In genomic region chr16:20591076-20591705, GRCm38 (mm10) we compare ENCODE assay signal across 9 mouse cellular contexts. TPM values are rescaled to one million over a fixed set of nuclear protein-coding genes. Genes with fewer than 3 reads are reported as not detected.
A peak's percentile ranks its signal among the peaks of the same experiment; 100 is the strongest.
DNase-seq lines count a peak whose midpoint lies in the region; ATAC-seq and TF ChIP-seq lines count a peak whose summit lies in the region.
"Had no signal": no experiment of that assay in that cellular context is flagged by ENCODE, and none has a peak within 500 bp of the region (broad histone marks: within the 10 kb centered on the region; RNA-seq: fewer than 3 reads in every experiment).

No protein-coding gene starts in this region.

- H3K27me3 ChIP-seq in heart, embryonic 10.5 days (ENCODE audit: insufficient read depth, poor library complexity, severe bottlenecking) = peaks cover 73% of the 10 kb centered on the region
- H3K27me3 ChIP-seq in forebrain, embryonic 16.5 days (replicated peaks; ENCODE audit: control insufficient read depth, insufficient read depth, low read length) = peaks cover 30% of the 10 kb centered on the region
- H3K27me3 ChIP-seq in liver, embryonic 16.5 days (ENCODE audit: control insufficient read depth, insufficient read depth, low read depth, low read length) = peaks cover 66% of the 10 kb centered on the region

- H3K27ac ChIP-seq in heart, embryonic 10.5 days = no peak overlapping the region
- H3K27ac ChIP-seq in ES-E14 (ENCODE audit: insufficient read depth, low read depth, low read length, poor library complexity, severe bottlenecking) = no peak overlapping the region
- no peak overlapping the region for H3K27ac ChIP-seq in forebrain, embryonic 16.5 days (ENCODE audit: low read length)
- no peak overlapping the region for H3K27ac ChIP-seq in liver, embryonic 16.5 days (ENCODE audit: low read length)

- H3K9ac ChIP-seq in ES-E14 (ENCODE audit: insufficient read depth, low read depth, low read length, poor library complexity, severe bottlenecking) = peak overlapping the region; percentile 6; the same call in 1 of the 2 replicates
- H3K9ac ChIP-seq in forebrain, embryonic 16.5 days (replicated peaks; ENCODE audit: low read depth, low read length) = no peak overlapping the region
- H3K9ac ChIP-seq in liver, embryonic 16.5 days (ENCODE audit: low read depth, low read length) = no peak overlapping the region

- no peak for DNase-seq in heart, embryonic 10.5 days (ENCODE audit: low spot score)
- no peak for DNase-seq in heart, adult 18-20 months
- no peak for DNase-seq in ES-E14 (ENCODE audit: low read depth, low spot score)
- DNase-seq in urinary bladder, postnatal 4 days (ENCODE audit: low spot score in 2 of 2) = no peak
- no peak for DNase-seq in right cerebral cortex, adult 2 months (ENCODE audit: low spot score in 2 of 2)

- no peaks in the 10 kb centered on the region for H3K36me3 ChIP-seq in heart, embryonic 10.5 days
- H3K36me3 ChIP-seq in ES-E14 (ENCODE audit: control insufficient read depth, insufficient read depth, low read length, poor library complexity, severe bottlenecking) = no peaks in the 10 kb centered on the region
- no peaks in the 10 kb centered on the region for H3K36me3 ChIP-seq in forebrain, embryonic 16.5 days (ENCODE audit: control insufficient read depth, insufficient read depth)
- no peaks in the 10 kb centered on the region for H3K36me3 ChIP-seq in liver, embryonic 16.5 days (ENCODE audit: control insufficient read depth, insufficient read depth)

- H3K4me3 ChIP-seq in heart, embryonic 10.5 days = peak overlapping the region; percentile 69
- peak overlapping the region; percentile 48 to 55; a peak in 3 of 4 replicates for H3K4me3 ChIP-seq in ES-E14 (ENCODE audit: insufficient read depth in 1 of 2, low read depth in 1 of 2, low read length in 2 of 2, poor library complexity in 1 of 2, severe bottlenecking in 1 of 2)
- peak overlapping the region; percentile 3 for H3K4me3 ChIP-seq in forebrain, embryonic 16.5 days (replicated peaks; ENCODE audit: low read length)
- H3K4me3 ChIP-seq in liver, embryonic 16.5 days (ENCODE audit: low read depth, low read length) = peak overlapping the region; percentile 50

- no peak for ATAC-seq in forebrain, embryonic 16.5 days
- ATAC-seq in liver, embryonic 16.5 days (ENCODE audit: low read depth) = no peak
- ATAC-seq in inflammation-experienced regulatory T-cells, adult 6 months = no peak

- in situ Hi-C loops in ES-E14 (cut with MboI; ENCODE audit: low sequenced_read_pairs in 2 of 2, unreplicated experiment in 2 of 2) = no loop called here

- H3K4me2 ChIP-seq in forebrain, embryonic 16.5 days (ENCODE audit: low read length) = peak overlapping the region; percentile 22
- peak overlapping the region; percentile 60; the same call in 1 of the 2 replicates for H3K4me2 ChIP-seq in liver, embryonic 16.5 days (ENCODE audit: low read depth, low read length)

- H3K4me1 ChIP-seq in heart, embryonic 10.5 days = peaks cover 24% of the 10 kb centered on the region
- peaks cover 0 to 7% of the 10 kb centered on the region in 2 experiments; a peak in 1 of 4 replicates for H3K4me1 ChIP-seq in ES-E14 (ENCODE audit: control insufficient read depth in 2 of 2, insufficient read depth in 2 of 2, low read length in 2 of 2, poor library complexity in 1 of 2)
- peaks cover 24% of the 10 kb centered on the region for H3K4me1 ChIP-seq in forebrain, embryonic 16.5 days (replicated peaks; ENCODE audit: control insufficient read depth, insufficient read depth, low read length)
- peaks cover 40% of the 10 kb centered on the region for H3K4me1 ChIP-seq in liver, embryonic 16.5 days (ENCODE audit: control insufficient read depth, low read depth, low read length)

- WGBS in heart, embryonic 10.5 days = 5% methylated on average over 48 of the region's 48 CpGs
- WGBS in forebrain, embryonic 16.5 days = 4% methylated on average over 48 of the region's 48 CpGs
- whole genome bisulfite sequencing in liver, embryonic 16.5 days (ENCODE audit: insufficient replicate concordance) = 4% methylated on average over 47 of the region's 48 CpGs

- H3K9me3 ChIP-seq in heart, embryonic 10.5 days = no peaks in the 10 kb centered on the region
- H3K9me3 ChIP-seq in ES-E14 (ENCODE audit: control insufficient read depth, insufficient read depth, low read depth, low read length) = no peaks in the 10 kb centered on the region
- H3K9me3 ChIP-seq in forebrain, embryonic 16.5 days (ENCODE audit: control insufficient read depth, low read length) = no peaks in the 10 kb centered on the region
- no peaks in the 10 kb centered on the region for H3K9me3 ChIP-seq in liver, embryonic 16.5 days (replicated peaks; ENCODE audit: control insufficient read depth, low read length)

TF ChIP-seq in ES-E14, 5 proteins besides CTCF, POLR2A, EP300 and RAD21:
- TF ChIP-seq CHD2 (IDR thresholded peaks at IDR 0.05; ENCODE audit: low read depth, low read length) = no peak
- TF ChIP-seq ZC3H11A (IDR thresholded peaks at IDR 0.05; ENCODE audit: borderline replicate concordance, low read depth, low read length) = no peak
- no peak for TF ChIP-seq HCFC1 (IDR thresholded peaks at IDR 0.05; ENCODE audit: borderline replicate concordance, insufficient read depth, low read length)
- no peak for TF ChIP-seq MAFK (IDR thresholded peaks at IDR 0.05; ENCODE audit: insufficient read depth, low read depth, low read length)
- TF ChIP-seq ZNF384 (IDR thresholded peaks at IDR 0.05; ENCODE audit: low read depth, low read length) = no peak
TF ChIP-seq in ES-E14: peak in this region for 0.

RNA-seq across cellular contexts. Expression of gene Vwa5b2, which starts 1.9 kb away (rescaled TPM):
- 0.21 and 0.57 TPM in 2 replicates for polyA plus RNA-seq in heart, embryonic 10.5 days (2016; fragmentation: Nextera tagmentation; extraction: Ambion mirVana)
- total RNA-seq in heart, adult 18-20 months (2021) = under 1 TPM in 1 of 2 experiments, not detected in 1; 0.18 TPM
- total RNA-seq in ES-E14 (2012; rRNA removed) = 0.69 and 1.2 TPM in 2 replicates
- polyA plus RNA-seq in forebrain, embryonic 16.5 days (2015; fragmentation: Nextera tagmentation; extraction: Ambion mirVana) = 5.4 and 7.3 TPM in 2 replicates
- 0.83 and 0.91 TPM in 2 replicates for polyA plus RNA-seq in liver, embryonic 16.5 days (2015; fragmentation: Nextera tagmentation; extraction: Ambion mirVana)
- polyA plus RNA-seq in inflammation-experienced regulatory T-cells, adult 6 months (2017; shearing (Covaris generic)) = under 1 TPM in 2 of 3 experiments, not detected in 1; 0.24 to 0.31 TPM
- total RNA-seq: CH12.LX had no signal

RNA-seq across cellular contexts. Expression of gene Eef1akmt4, which starts 20.2 kb away (rescaled TPM):
- 29.9 and 39.5 TPM in 2 replicates for polyA plus RNA-seq in heart, embryonic 10.5 days (2016; fragmentation: Nextera tagmentation; extraction: Ambion mirVana)
- total RNA-seq in heart, adult 18-20 months (2021) = 1 to 10 TPM; 6.6 to 9.1 TPM
- total RNA-seq in ES-E14 (2012; rRNA removed) = 21.6 and 23.0 TPM in 2 replicates
- polyA plus RNA-seq in forebrain, embryonic 16.5 days (2015; fragmentation: Nextera tagmentation; extraction: Ambion mirVana) = 15.4 and 16.4 TPM in 2 replicates
- 13.0 and 15.0 TPM in 2 replicates for polyA plus RNA-seq in liver, embryonic 16.5 days (2015; fragmentation: Nextera tagmentation; extraction: Ambion mirVana)
- 10 to 100 TPM; 12.0 to 19.3 (median 18.7) TPM for polyA plus RNA-seq in inflammation-experienced regulatory T-cells, adult 6 months (2017; shearing (Covaris generic))

RNA-seq across cellular contexts. Expression of gene Gm49333, which starts 20.2 kb away (rescaled TPM):
- not detected in 2 replicates for polyA plus RNA-seq in heart, embryonic 10.5 days (2016; fragmentation: Nextera tagmentation; extraction: Ambion mirVana)
- total RNA-seq in heart, adult 18-20 months (2021) = not detected
- not detected in 2 replicates for total RNA-seq in ES-E14 (2012; rRNA removed)
- polyA plus RNA-seq in forebrain, embryonic 16.5 days (2015; fragmentation: Nextera tagmentation; extraction: Ambion mirVana) = not detected in 2 replicates
- not detected in 2 replicates for polyA plus RNA-seq in liver, embryonic 16.5 days (2015; fragmentation: Nextera tagmentation; extraction: Ambion mirVana)
- not detected for polyA plus RNA-seq in inflammation-experienced regulatory T-cells, adult 6 months (2017; shearing (Covaris generic))
- total RNA-seq: CH12.LX had no signal

RNA-seq across cellular contexts. Expression of gene Alg3, which starts 20.3 kb away (rescaled TPM):
- 44.3 and 50.7 TPM in 2 replicates for polyA plus RNA-seq in heart, embryonic 10.5 days (2016; fragmentation: Nextera tagmentation; extraction: Ambion mirVana)
- 10 to 100 TPM in 1 of 2 experiments, 1 to 10 TPM in 1; 8.8 to 11.4 TPM for total RNA-seq in heart, adult 18-20 months (2021)
- total RNA-seq in ES-E14 (2012; rRNA removed) = 28.9 and 43.3 TPM in 2 replicates
- 30.9 and 34.0 TPM in 2 replicates for polyA plus RNA-seq in forebrain, embryonic 16.5 days (2015; fragmentation: Nextera tagmentation; extraction: Ambion mirVana)
- 17.7 and 18.5 TPM in 2 replicates for polyA plus RNA-seq in liver, embryonic 16.5 days (2015; fragmentation: Nextera tagmentation; extraction: Ambion mirVana)
- 10 to 100 TPM; 22.7 to 33.7 (median 28.4) TPM for polyA plus RNA-seq in inflammation-experienced regulatory T-cells, adult 6 months (2017; shearing (Covaris generic))

RNA-seq across cellular contexts. Expression of gene Camk2n2, which starts 29.9 kb away (rescaled TPM):
- 0.54 and 0.83 TPM in 2 replicates for polyA plus RNA-seq in heart, embryonic 10.5 days (2016; fragmentation: Nextera tagmentation; extraction: Ambion mirVana)
- total RNA-seq in heart, adult 18-20 months (2021) = 1 to 10 TPM; 1.3 to 1.6 TPM
- 0.32 and 0.58 TPM in 2 replicates for total RNA-seq in ES-E14 (2012; rRNA removed)
- 18.8 and 22.5 TPM in 2 replicates for polyA plus RNA-seq in forebrain, embryonic 16.5 days (2015; fragmentation: Nextera tagmentation; extraction: Ambion mirVana)
- 0.15 and 0.18 TPM in 2 replicates for polyA plus RNA-seq in liver, embryonic 16.5 days (2015; fragmentation: Nextera tagmentation; extraction: Ambion mirVana)
- under 1 TPM in 1 of 3 experiments, not detected in 2; 0.43 TPM for polyA plus RNA-seq in inflammation-experienced regulatory T-cells, adult 6 months (2017; shearing (Covaris generic))

Comparison
In these comparisons a context has a peak if more than half of its experiments do, and no peak if none do; other contexts are left out.
1. H3K4me3 ChIP-seq: peak in every context shown above with its lines; median percentile 69 in heart, embryonic 10.5 days; 52 in ES-E14; 50 in liver, embryonic 16.5 days; 3 in forebrain, embryonic 16.5 days.